In the genomic region with DNA sequence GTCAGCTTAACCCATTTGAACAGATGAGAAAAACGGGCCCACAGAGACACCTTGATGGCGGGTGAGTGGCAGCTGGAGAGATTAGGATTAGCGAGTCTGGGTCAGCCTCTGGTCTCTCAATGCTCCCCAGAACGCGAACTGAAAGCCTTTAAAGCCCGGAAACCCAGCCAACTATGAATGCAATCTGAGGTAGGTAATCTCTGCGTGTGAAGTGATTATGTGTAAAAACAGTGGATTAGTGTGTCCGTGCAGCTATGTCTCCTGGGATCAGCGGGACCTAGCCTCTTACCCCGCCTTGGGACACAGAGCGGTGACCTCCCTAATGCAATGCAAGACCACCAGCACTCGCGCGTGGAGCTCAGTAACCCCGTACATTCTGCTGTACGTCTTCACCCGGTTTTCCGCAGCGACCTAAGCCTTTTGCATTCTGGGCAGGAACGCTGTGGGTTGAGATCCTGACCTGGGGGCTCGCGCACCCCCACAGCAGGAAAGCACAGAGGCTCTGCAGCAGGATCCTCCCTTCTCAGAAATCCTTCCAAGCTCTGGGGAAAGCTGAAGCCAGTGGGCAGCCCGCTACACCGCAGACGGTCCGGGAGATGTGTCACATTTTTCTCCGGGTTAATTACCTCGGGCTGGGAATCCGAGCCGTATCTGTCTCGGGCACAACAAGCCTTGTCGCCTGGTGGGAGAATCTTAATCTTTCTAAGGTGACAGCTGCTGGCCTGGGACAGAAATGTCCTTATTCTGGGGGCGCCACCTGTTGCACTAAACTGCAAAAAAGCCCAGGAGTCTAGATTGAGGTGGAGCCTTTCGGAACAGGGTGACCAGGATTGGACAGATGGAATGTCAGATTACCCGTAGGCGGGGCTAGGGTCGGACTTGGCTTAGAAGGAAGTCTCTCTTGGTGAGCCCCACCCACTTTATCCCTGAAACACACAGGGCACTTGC, we compare ENCODE assay signal across 8 mouse cellular contexts. TPM values are rescaled to one million over a fixed set of nuclear protein-coding genes. Genes with fewer than 3 reads are reported as not detected.
DNase-seq lines count a peak whose midpoint lies in the region; ATAC-seq and TF ChIP-seq lines count a peak whose summit lies in the region.

A gene (plus strand): TSS at position 940 of the 948 bp plus-strand sequence.

- WGBS in hindbrain, embryonic 13.5 days: 3% methylated on average over 37 of the region's 37 CpGs

- H3K4me1 ChIP-seq in hindbrain, embryonic 13.5 days (replicated peaks): peaks cover 12% of the 10 kb centered on the region

- H3K9ac ChIP-seq in hindbrain, embryonic 13.5 days: peak within 1 kb of the TSS; percentile 49

- H3K4me2 ChIP-seq in hindbrain, embryonic 13.5 days: peak within 1 kb of the TSS; percentile 64

- POLR2A ChIA-PET in Patski (lab: Charles Lee): no interaction called here

- in situ Hi-C loops in Patski (cut with MboI; ENCODE audit: low pct_unique_long_range_greater_than_20kb): no loop called here

- peak; percentile 41 for DNase-seq in Patski (ENCODE audit: low read depth, low spot score)
- DNase-seq in cerebellum, postnatal 25 days: peak; percentile 46 to 61
- DNase-seq in frontal cortex, postnatal 25 days (ENCODE audit: low spot score in 2 of 2): peak; percentile 28 to 32
- peak; percentile 41 to 62 for DNase-seq in layer of hippocampus, postnatal 14 days (ENCODE audit: low spot score in 2 of 2)
- DNase-seq in lung, postnatal 36 days: peak; percentile 96
- peak; percentile 94 for DNase-seq in retina, postnatal 1 day
- DNase-seq in urinary bladder, postnatal 36 days (ENCODE audit: low spot score in 2 of 2): peak; percentile 81 to 84

- no peak for TF ChIP-seq CTCF in Patski (IDR thresholded peaks at IDR 0.05)

- no peaks in the 10 kb centered on the region for H3K36me3 ChIP-seq in hindbrain, embryonic 13.5 days

- peak; percentile 95 for ATAC-seq in Patski
- ATAC-seq in hindbrain, embryonic 13.5 days (ENCODE audit: low FRiP score): peak; percentile 79

- H3K9me3 ChIP-seq in hindbrain, embryonic 13.5 days: no peaks in the 10 kb centered on the region

- CTCF ChIA-PET in Patski (lab: Charles Lee): no interaction called here

- no peak within 1 kb of the TSS for H3K27ac ChIP-seq in hindbrain, embryonic 13.5 days

- peak within 1 kb of the TSS; percentile 39 for H3K4me3 ChIP-seq in hindbrain, embryonic 13.5 days

- H3K27me3 ChIP-seq in Patski: peaks cover under 1% of the 10 kb centered on the region
- H3K27me3 ChIP-seq in hindbrain, embryonic 13.5 days: peaks cover 31% of the 10 kb centered on the region

RNA-seq across cellular contexts. Expression of the gene that starts here (rescaled TPM):
- polyA plus RNA-seq in Patski (2021): 122 TPM
- polyA plus RNA-seq in hindbrain, embryonic 13.5 days (2015; fragmentation: Nextera tagmentation; extraction: Ambion mirVana): 149 and 153 TPM in 2 replicates
- 10 to 100 TPM; 81.2 to 81.7 TPM for total RNA-seq in layer of hippocampus, postnatal 14 days (2021)

Comparison
In these comparisons a context has a peak if more than half of its experiments do, and no peak if none do; other contexts are left out.
1. DNase-seq: peak in every context shown above with its lines; median percentile 96 in lung, postnatal 36 days; 94 in retina, postnatal 1 day; 82 in urinary bladder, postnatal 36 days; 54 in cerebellum, postnatal 25 days; 52 in layer of hippocampus, postnatal 14 days; 41 in Patski; 30 in frontal cortex, postnatal 25 days.